In the genomic region with DNA sequence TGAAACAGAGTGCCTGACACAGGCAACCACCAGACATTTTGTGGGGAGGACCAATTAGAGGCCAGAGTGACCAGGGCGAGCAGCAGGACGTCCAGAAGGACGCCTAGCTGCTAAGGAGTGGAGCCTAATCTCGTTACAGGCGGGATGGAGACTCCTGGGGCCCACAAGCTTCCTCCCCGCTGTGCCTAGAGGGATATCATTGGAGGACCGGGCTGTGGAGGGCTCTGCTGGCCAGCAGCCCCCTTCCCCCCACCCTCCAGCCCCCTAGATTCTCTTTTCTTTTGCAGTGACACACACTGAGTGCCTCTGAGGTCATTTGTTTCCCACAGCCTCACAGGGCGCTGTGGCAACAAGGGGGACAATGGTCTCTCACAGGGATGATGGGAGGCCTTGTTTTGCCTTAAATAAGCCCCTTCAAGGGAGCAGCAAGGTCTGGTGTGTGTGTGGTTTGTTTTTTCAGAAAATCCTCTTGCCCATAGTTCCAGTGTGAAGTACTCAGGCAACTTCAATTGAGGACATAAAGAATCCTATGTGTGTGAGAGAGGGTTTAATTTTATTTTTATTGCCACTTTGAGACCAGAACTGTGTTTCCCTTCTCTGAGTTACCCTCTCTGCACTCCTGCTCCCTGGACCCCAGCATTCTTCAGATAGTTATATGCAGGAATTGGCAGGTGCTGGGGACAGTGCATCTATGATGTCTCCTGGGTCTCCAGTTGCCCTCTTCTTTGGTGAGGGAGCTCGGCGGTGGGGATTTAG, we compare ENCODE assay signal across 10 mouse cellular contexts.
DNase-seq lines count a peak whose midpoint lies in the region; ATAC-seq and TF ChIP-seq lines count a peak whose summit lies in the region.
"Had no signal": no experiment of that assay in that cellular context is flagged by ENCODE, and none has a peak within 500 bp of the region (broad histone marks: within the 10 kb centered on the region; RNA-seq: fewer than 3 reads in every experiment).

No protein-coding gene starts in this region.

- H3K4me1 ChIP-seq in lung, embryonic 15.5 days, result peaks cover 27% of the 10 kb centered on the region
- H3K4me1 ChIP-seq in forebrain, embryonic 11.5 days (replicated peaks; ENCODE audit: control insufficient read depth, insufficient read depth, low read length), result peaks cover 39% of the 10 kb centered on the region
- peaks cover 28% of the 10 kb centered on the region for H3K4me1 ChIP-seq in limb, embryonic 11.5 days (ENCODE audit: control insufficient read depth, insufficient read depth, low read length)
- peaks cover 27% of the 10 kb centered on the region for H3K4me1 ChIP-seq in neural tube, embryonic 15.5 days

- peak overlapping the region; percentile 57 for H3K27ac ChIP-seq in lung, embryonic 15.5 days
- peak overlapping the region; percentile 91 for H3K27ac ChIP-seq in forebrain, embryonic 11.5 days (ENCODE audit: low read depth, low read length)
- H3K27ac ChIP-seq in limb, embryonic 11.5 days (replicated peaks; ENCODE audit: low read depth, low read length), result peak overlapping the region; percentile 85
- peak overlapping the region; percentile 76 for H3K27ac ChIP-seq in neural tube, embryonic 15.5 days (replicated peaks)
- H3K27ac ChIP-seq in left cerebral cortex, adult 2 months, result no peak overlapping the region

- WGBS in lung, embryonic 15.5 days, result 46% methylated on average over 10 of the region's 10 CpGs
- 2% methylated on average over 10 of the region's 10 CpGs for WGBS in forebrain, embryonic 11.5 days
- 23% methylated on average over 10 of the region's 10 CpGs for WGBS in limb, embryonic 11.5 days
- 13% methylated on average over 10 of the region's 10 CpGs for WGBS in neural tube, embryonic 15.5 days

- H3K9ac ChIP-seq in lung, embryonic 15.5 days, result no peak overlapping the region
- H3K9ac ChIP-seq in forebrain, embryonic 11.5 days (ENCODE audit: low read length), result peak overlapping the region; percentile 23; the same call in 1 of the 2 replicates
- peak overlapping the region; percentile 34 for H3K9ac ChIP-seq in limb, embryonic 11.5 days (ENCODE audit: low read length)
- no peak overlapping the region for H3K9ac ChIP-seq in neural tube, embryonic 15.5 days (replicated peaks)

- intact Hi-C loops in left cerebral cortex, adult 2 months (cut with DNase I), result no loop called here

- no peaks in the 10 kb centered on the region for H3K36me3 ChIP-seq in lung, embryonic 15.5 days
- H3K36me3 ChIP-seq in forebrain, embryonic 11.5 days (ENCODE audit: control insufficient read depth, insufficient read depth, low read length), result no peaks in the 10 kb centered on the region
- no peaks in the 10 kb centered on the region for H3K36me3 ChIP-seq in limb, embryonic 11.5 days (ENCODE audit: control insufficient read depth, insufficient read depth, low read length)
- no peaks in the 10 kb centered on the region for H3K36me3 ChIP-seq in neural tube, embryonic 15.5 days

- ATAC-seq in lung, embryonic 15.5 days (ENCODE audit: borderline replicate concordance, extremely low read depth, low FRiP score, low TSS enrichment), result peak; percentile 53
- peak; percentile 94 for ATAC-seq in forebrain, embryonic 11.5 days (replicated peaks; ENCODE audit: low FRiP score)
- ATAC-seq in limb, embryonic 11.5 days (ENCODE audit: insufficient number of reproducible peaks, low FRiP score, low TSS enrichment, low read depth), result peak; percentile 60
- ATAC-seq in neural tube, embryonic 15.5 days (ENCODE audit: low FRiP score), result peak; percentile 88

- no peak overlapping the region for H3K4me2 ChIP-seq in lung, embryonic 15.5 days
- 0 out of 2 replicates have a peak overlapping the region, but pooled peaks have one; percentile 8 for H3K4me2 ChIP-seq in forebrain, embryonic 11.5 days (ENCODE audit: low read depth, low read length, severe bottlenecking)
- 0 out of 2 replicates have a peak overlapping the region, but pooled peaks have one; percentile 10 for H3K4me2 ChIP-seq in limb, embryonic 11.5 days (ENCODE audit: low read depth, severe bottlenecking)
- no peak overlapping the region for H3K4me2 ChIP-seq in neural tube, embryonic 15.5 days

- H3K4me3 ChIP-seq in lung, embryonic 15.5 days, result no peak overlapping the region
- no peak overlapping the region for H3K4me3 ChIP-seq in forebrain, embryonic 11.5 days (ENCODE audit: low read depth, low read length)
- no peak overlapping the region for H3K4me3 ChIP-seq in limb, embryonic 11.5 days (ENCODE audit: low read depth, low read length)
- no peak overlapping the region for H3K4me3 ChIP-seq in neural tube, embryonic 15.5 days (replicated peaks)
- no peak overlapping the region for H3K4me3 ChIP-seq in left cerebral cortex, adult 2 months

- no peaks in the 10 kb centered on the region for H3K27me3 ChIP-seq in lung, embryonic 15.5 days
- no peaks in the 10 kb centered on the region for H3K27me3 ChIP-seq in forebrain, embryonic 11.5 days (ENCODE audit: control insufficient read depth, insufficient read depth, low read length)
- H3K27me3 ChIP-seq in limb, embryonic 11.5 days (ENCODE audit: control insufficient read depth, insufficient read depth, low read length), result no peaks in the 10 kb centered on the region
- no peaks in the 10 kb centered on the region for H3K27me3 ChIP-seq in neural tube, embryonic 15.5 days (replicated peaks)

- TF ChIP-seq CTCF in left cerebral cortex, adult 2 months (IDR thresholded peaks at IDR 0.05), result no peak

- H3K9me3 ChIP-seq in lung, embryonic 15.5 days, result no peaks in the 10 kb centered on the region
- no peaks in the 10 kb centered on the region for H3K9me3 ChIP-seq in forebrain, embryonic 11.5 days (ENCODE audit: control insufficient read depth, low read length)
- H3K9me3 ChIP-seq in limb, embryonic 11.5 days (ENCODE audit: control insufficient read depth, low read length), result no peaks in the 10 kb centered on the region
- no peaks in the 10 kb centered on the region for H3K9me3 ChIP-seq in neural tube, embryonic 15.5 days (replicated peaks)

- DNase-seq in lung, postnatal 4 days, result no peak
- peak; percentile 86 for DNase-seq in forebrain, embryonic 11.5 days (ENCODE audit: low spot score)
- DNase-seq in limb, embryonic 11.5 days (ENCODE audit: low spot score), result no peak
- no peak for DNase-seq in frontal cortex, postnatal 14 days (ENCODE audit: low spot score in 2 of 2)
- no peak for DNase-seq in spleen, postnatal 14 days (ENCODE audit: low spot score in 2 of 2)
- no peak for DNase-seq in left cerebral cortex, adult 2 months (ENCODE audit: extremely low spot score in 1 of 2, low spot score in 2 of 2)
- DNase-seq: kidney, adult 11 months; thymus, adult 18-20 months had no signal

Comparison
In these comparisons a context has a peak if more than half of its experiments do, and no peak if none do; other contexts are left out.
1. H3K4me2 ChIP-seq: peak in forebrain, embryonic 11.5 days (single experiment) and limb, embryonic 11.5 days (single experiment); none in lung, embryonic 15.5 days (single experiment) and neural tube, embryonic 15.5 days (single experiment).
2. H3K9ac ChIP-seq: peak in forebrain, embryonic 11.5 days (single experiment) and limb, embryonic 11.5 days (single experiment); none in lung, embryonic 15.5 days (single experiment) and neural tube, embryonic 15.5 days (single experiment).
3. Peak in every context shown above with its lines, with median percentiles within 50 percentile points of each other: ATAC-seq.